26 mouse cellular contexts compared by ENCODE assay signal in the genomic region with DNA sequence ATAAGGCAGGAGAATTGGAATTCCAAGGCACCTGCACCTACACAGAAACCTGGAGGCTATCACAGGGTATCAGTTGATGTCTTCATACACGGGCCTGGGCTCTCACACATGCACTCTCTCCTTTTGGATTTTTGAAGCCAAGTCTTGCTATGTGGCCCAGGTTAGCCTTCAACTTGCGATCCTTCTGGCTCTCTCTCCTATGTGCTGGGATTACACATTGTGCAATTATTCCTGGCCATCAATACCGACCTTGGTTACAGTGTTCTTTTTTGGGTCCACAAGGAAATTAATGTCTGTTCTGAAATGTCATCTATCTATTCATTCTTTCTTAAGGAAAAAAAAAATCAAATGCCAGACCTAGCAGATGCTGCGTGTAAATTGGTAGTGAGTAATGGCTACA.
"Had no signal": no experiment of that assay in that cellular context is flagged by ENCODE, and none has a peak within 500 bp of the region (broad histone marks: within the 10 kb centered on the region; RNA-seq: fewer than 3 reads in every experiment).

No protein-coding gene starts in this region.

- H3K4me2 ChIP-seq: embryonic facial prominence, embryonic 12.5 days; embryonic facial prominence, embryonic 13.5 days; embryonic facial prominence, embryonic 15.5 days; forebrain, embryonic 12.5 days; forebrain, embryonic 13.5 days; forebrain, embryonic 15.5 days had no signal

- DNase-seq: cerebellum, postnatal 10 days; cerebellum, postnatal 14 days; cerebellum, postnatal 25 days; cerebellum, postnatal 36 days; embryo, embryonic 11 days; forebrain, postnatal 0 days; gastrocnemius, adult 2 months; gastrocnemius, postnatal 10 days; gastrocnemius, postnatal 14 days; gastrocnemius, postnatal 25 days; gastrocnemius, postnatal 36 days; heart, adult 11 months; heart, adult 18-20 months; heart, adult 2 months had no signal

- H3K9me3 ChIP-seq: embryonic facial prominence, embryonic 10.5 days; embryonic facial prominence, embryonic 12.5 days; embryonic facial prominence, embryonic 13.5 days; embryonic facial prominence, embryonic 15.5 days; forebrain, embryonic 10.5 days; forebrain, embryonic 12.5 days; forebrain, embryonic 13.5 days; forebrain, embryonic 15.5 days; heart, embryonic 10.5 days had no signal

- ATAC-seq: forebrain, embryonic 13.5 days; forebrain, embryonic 14.5 days; forebrain, embryonic 15.5 days; forebrain, embryonic 16.5 days; forebrain, postnatal 0 days had no signal

- H3K36me3 ChIP-seq: embryonic facial prominence, embryonic 10.5 days; embryonic facial prominence, embryonic 12.5 days; embryonic facial prominence, embryonic 13.5 days; embryonic facial prominence, embryonic 15.5 days; forebrain, embryonic 10.5 days; forebrain, embryonic 12.5 days; forebrain, embryonic 15.5 days; heart, embryonic 10.5 days had no signal

- H3K4me3 ChIP-seq: embryonic facial prominence, embryonic 10.5 days; embryonic facial prominence, embryonic 12.5 days; embryonic facial prominence, embryonic 13.5 days; embryonic facial prominence, embryonic 15.5 days; erythroblast, embryonic 14.5 days; forebrain, embryonic 10.5 days; forebrain, embryonic 12.5 days; forebrain, embryonic 13.5 days; forebrain, embryonic 15.5 days; gastrocnemius, adult 2 months; heart, adult 2 months; heart, embryonic 10.5 days had no signal

- H3K4me1 ChIP-seq: embryonic facial prominence, embryonic 10.5 days; embryonic facial prominence, embryonic 15.5 days; forebrain, embryonic 13.5 days had no signal

- H3K27me3 ChIP-seq: embryonic facial prominence, embryonic 12.5 days; embryonic facial prominence, embryonic 13.5 days; embryonic facial prominence, embryonic 15.5 days; forebrain, embryonic 12.5 days; forebrain, embryonic 13.5 days; forebrain, embryonic 15.5 days had no signal

- H3K27ac ChIP-seq: embryonic facial prominence, embryonic 10.5 days; embryonic facial prominence, embryonic 12.5 days; embryonic facial prominence, embryonic 13.5 days; embryonic facial prominence, embryonic 15.5 days; forebrain, embryonic 10.5 days; forebrain, embryonic 12.5 days; forebrain, embryonic 13.5 days; forebrain, embryonic 15.5 days; gastrocnemius, adult 2 months; heart, adult 2 months; heart, embryonic 10.5 days had no signal

- H3K9ac ChIP-seq: embryonic facial prominence, embryonic 12.5 days; embryonic facial prominence, embryonic 13.5 days; embryonic facial prominence, embryonic 15.5 days; forebrain, embryonic 12.5 days; forebrain, embryonic 13.5 days; forebrain, embryonic 15.5 days; forebrain, postnatal 0 days had no signal
